ENCODE assay signal across 7 mouse cellular contexts in the genomic region with DNA sequence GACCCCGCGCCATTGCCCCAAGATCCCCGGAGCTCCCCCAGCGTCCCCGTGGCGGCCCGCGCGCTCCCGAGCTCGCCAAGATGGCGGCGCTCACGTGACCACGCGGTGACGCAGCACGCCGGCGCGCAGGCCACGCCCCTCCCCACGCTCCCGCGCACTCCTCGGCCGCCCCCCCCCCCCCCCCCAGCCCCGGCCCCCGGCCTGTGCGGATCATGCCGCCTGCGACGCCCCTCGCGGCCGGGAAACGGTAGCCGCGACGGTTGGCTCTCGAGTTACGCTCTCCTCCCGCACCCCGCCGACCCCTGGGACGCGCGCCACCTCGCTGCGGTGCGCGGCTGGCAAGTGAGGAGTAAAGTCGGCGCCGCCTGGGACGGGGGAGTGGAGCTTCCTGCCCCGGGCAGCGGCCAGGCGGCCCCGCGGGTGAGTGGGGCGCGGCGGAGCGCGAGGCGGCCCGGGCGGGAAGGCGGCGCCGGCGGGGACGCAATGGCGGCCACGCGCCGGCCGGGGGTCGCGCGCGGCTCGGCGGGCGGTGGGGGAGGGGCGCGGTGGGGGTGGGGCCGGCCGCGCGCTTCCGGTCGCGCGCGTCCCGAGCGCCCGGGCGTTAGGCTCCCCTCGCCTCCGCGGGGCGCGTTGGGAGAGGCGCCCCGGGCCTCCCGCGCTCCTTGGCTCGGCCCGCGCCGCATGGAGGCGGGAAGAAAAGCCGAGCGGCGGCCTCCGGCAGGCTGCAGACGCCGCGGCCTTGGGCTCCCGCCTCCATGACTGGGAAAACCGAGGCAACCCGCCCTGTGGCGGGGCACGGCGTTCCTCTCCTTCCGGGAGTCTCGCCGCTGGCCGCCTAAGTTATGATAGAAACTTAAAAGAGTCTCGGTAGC. TPM values are rescaled to one million over a fixed set of nuclear protein-coding genes. Genes with fewer than 3 reads are reported as not detected.
A peak's percentile ranks its signal among the peaks of the same experiment; 100 is the strongest.
DNase-seq lines count a peak whose midpoint lies in the region; ATAC-seq lines count a peak whose summit lies in the region.

A gene (plus strand): TSS at position 157 of the 872 bp plus-strand sequence.

- H3K36me3 ChIP-seq in intestine, embryonic 14.5 days (ENCODE audit: control insufficient read depth, insufficient read depth, low read length) = peaks cover under 1% of the 10 kb centered on the region
- no peaks in the 10 kb centered on the region for H3K36me3 ChIP-seq in midbrain, embryonic 11.5 days (ENCODE audit: control insufficient read depth, insufficient read depth, low read length)

- peak within 1 kb of the TSS; percentile 81 for H3K4me3 ChIP-seq in intestine, embryonic 14.5 days (ENCODE audit: low read depth, low read length)
- peak within 1 kb of the TSS; percentile 61 for H3K4me3 ChIP-seq in midbrain, embryonic 11.5 days (ENCODE audit: low read depth, low read length)

- no peaks in the 10 kb centered on the region for H3K27me3 ChIP-seq in intestine, embryonic 14.5 days (replicated peaks; ENCODE audit: control insufficient read depth, insufficient read depth, low read length)
- H3K27me3 ChIP-seq in midbrain, embryonic 11.5 days (ENCODE audit: control insufficient read depth, insufficient read depth, low read length) = no peaks in the 10 kb centered on the region

- H3K4me1 ChIP-seq in intestine, embryonic 14.5 days (replicated peaks; ENCODE audit: control insufficient read depth, insufficient read depth, low read length) = peaks cover 8% of the 10 kb centered on the region
- H3K4me1 ChIP-seq in midbrain, embryonic 11.5 days (ENCODE audit: control insufficient read depth, insufficient read depth, low read length) = peaks cover 9% of the 10 kb centered on the region

- H3K4me2 ChIP-seq in intestine, embryonic 14.5 days (ENCODE audit: low read length) = peak within 1 kb of the TSS; percentile 71
- H3K4me2 ChIP-seq in midbrain, embryonic 11.5 days = peak within 1 kb of the TSS; percentile 81

- peak; percentile 95 for DNase-seq in adrenal gland, postnatal 10 days
- DNase-seq in embryo, embryonic 11 days = peak; percentile 97
- peak; percentile 89 to 93 for DNase-seq in gastrocnemius, postnatal 36 days
- DNase-seq in intestine, embryonic 14.5 days (ENCODE audit: low spot score) = peak; percentile 97
- peak; percentile 95 for DNase-seq in left cerebral cortex, postnatal 4 days
- peak; percentile 99 for DNase-seq in midbrain, embryonic 11.5 days (ENCODE audit: low spot score, missing footprints)
- peak; percentile 94 for DNase-seq in right cerebral cortex, postnatal 4 days

- H3K9ac ChIP-seq in intestine, embryonic 14.5 days (ENCODE audit: low read length) = peak within 1 kb of the TSS; percentile 99
- peak within 1 kb of the TSS; percentile 92 for H3K9ac ChIP-seq in midbrain, embryonic 11.5 days (ENCODE audit: low read length)

- H3K9me3 ChIP-seq in intestine, embryonic 14.5 days (ENCODE audit: control insufficient read depth, low read length) = peaks cover 5% of the 10 kb centered on the region
- H3K9me3 ChIP-seq in midbrain, embryonic 11.5 days (ENCODE audit: control insufficient read depth, low read length) = 0 out of 2 replicates have a peak, but pooled peaks cover 4% of the 10 kb centered on the region

- intact Hi-C loops in gastrocnemius, postnatal 36 days (cut with DNase I) = no loop called here
- intact Hi-C loops in left cerebral cortex, postnatal 4 days (cut with DNase I) = no loop called here

- H3K27ac ChIP-seq in intestine, embryonic 14.5 days (ENCODE audit: low read depth) = peak within 1 kb of the TSS; percentile 99
- H3K27ac ChIP-seq in midbrain, embryonic 11.5 days (ENCODE audit: low read depth, low read length) = peak within 1 kb of the TSS; percentile 98

- under 1% methylated on average over 77 of the region's 133 CpGs for WGBS in intestine, embryonic 14.5 days
- WGBS in midbrain, embryonic 11.5 days = 0% methylated on average over 56 of the region's 133 CpGs

- ATAC-seq in intestine, embryonic 14.5 days (replicated peaks; ENCODE audit: low FRiP score, low TSS enrichment, low read depth) = peak; percentile 84
- ATAC-seq in midbrain, embryonic 11.5 days (ENCODE audit: low FRiP score) = peak; percentile 87

RNA-seq across cellular contexts. Expression of the gene that starts here (rescaled TPM):
- 10 to 100 TPM; 49.6 to 56.3 TPM for total RNA-seq in adrenal gland, postnatal 10 days (2021)
- total RNA-seq in gastrocnemius, postnatal 36 days (2021) = 10 to 100 TPM; 36.7 to 47.1 TPM
- polyA plus RNA-seq in intestine, embryonic 14.5 days (2014; fragmentation: Nextera tagmentation; extraction: Ambion mirVana) = 43.7 and 47.4 TPM in 2 replicates
- 10 to 100 TPM; 17.1 to 23.4 TPM for total RNA-seq in left cerebral cortex, postnatal 4 days (2021)
- polyA plus RNA-seq in midbrain, embryonic 11.5 days (2014; fragmentation: Nextera tagmentation; extraction: Ambion mirVana) = 31.8 and 33.5 TPM in 2 replicates

Comparison
In these comparisons a context has a peak if more than half of its experiments do, and no peak if none do; other contexts are left out.
1. Peak in every context shown above with its lines: DNase-seq, ATAC-seq, H3K4me3 ChIP-seq and H3K27ac ChIP-seq.